Mouse (Mus musculus) megakaryocyte, embryonic 14.5 days (primary cell): ENCODE data around the gene Upp2.

Source experiments
- FLI1 ChIP-seq: IDR thresholded peaks from 2 replicates; pipeline ENCODE4 v1.6.1; 2012; ENCODE audit warnings: low read length, inconsistent platforms, mixed read lengths
- GATA1 ChIP-seq: IDR thresholded peaks from 3 replicates; pipeline ENCODE4 v1.6.1; 2012; ENCODE audit warnings: mixed read lengths, low read length, inconsistent platforms, borderline replicate concordance

DNA sequence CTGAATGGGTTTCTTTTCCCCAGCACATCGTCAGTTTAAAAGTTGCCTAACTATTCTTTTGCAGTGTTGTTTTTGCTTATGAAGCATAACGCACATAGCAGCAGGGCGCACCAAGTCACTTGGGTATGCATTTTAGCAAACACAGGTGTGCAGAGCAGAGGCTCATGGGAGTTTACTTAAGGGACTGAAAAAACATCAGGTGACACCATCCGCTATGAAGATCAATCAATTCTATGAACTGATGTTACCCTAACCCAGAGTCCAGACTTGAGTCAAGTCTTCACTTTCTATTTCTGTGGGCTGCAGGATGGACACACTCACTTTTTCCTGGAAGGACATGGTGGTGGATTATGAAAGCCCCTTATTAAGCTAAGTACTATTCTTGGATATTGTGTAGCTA, 174.9 kb downstream of the Upp2 start:
- TF ChIP-seq GATA1 (no peak), FLI1 (no peak)
